Mouse (Mus musculus): ENCODE measurements around the gene Ppargc1a. TPM values are rescaled to one million over a fixed set of nuclear protein-coding genes. Genes with fewer than 3 reads are reported as not detected.

The Ppargc1a gene
- polyA plus RNA-seq, 1 experiment from 2014 or later = 2.6 TPM

DNA sequence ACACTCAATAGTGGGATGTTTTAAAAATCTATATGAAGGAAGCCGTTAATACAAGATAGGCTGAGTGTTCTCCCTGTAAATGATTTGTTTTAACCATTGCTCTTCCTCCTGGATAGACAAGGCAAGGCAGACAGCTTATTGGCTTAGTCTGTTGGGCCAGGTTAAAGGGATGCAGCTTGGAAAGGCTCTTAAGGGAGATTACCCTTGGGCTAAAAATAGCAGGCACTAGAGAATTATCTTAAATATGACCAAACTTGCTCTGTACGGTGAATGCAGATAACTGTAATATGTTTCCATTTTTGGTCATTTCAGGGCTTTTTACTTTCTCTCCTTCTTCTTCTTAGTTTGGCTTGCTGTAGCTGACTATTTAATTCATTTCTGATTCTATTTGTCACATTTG, 38.1 kb downstream of the Ppargc1a start:
- Histone ChIP-seq H3K4me1 (no peaks in the 10 kb centered on the region), H3K9me3 (no peaks in the 10 kb centered on the region), H3K27ac (replicated peaks) (no peak overlapping the region), H3K4me3 (no peak overlapping the region), H3K27me3 (replicated peaks; ENCODE audit: low read depth, poor library complexity, severe bottlenecking) (no peaks in the 10 kb centered on the region), H3K36me3 (replicated peaks) (no peaks in the 10 kb centered on the region)
- 92% methylated on average over 2 of the region's 2 CpGs for WGBS
- no peak for DNase-seq (ENCODE audit: low spot score)

GRCm38 (mm10) chr5:51528165-51528498, 39.4 kb downstream of the Ppargc1a start:
- Histone ChIP-seq H3K27ac (replicated peaks) (no peak overlapping the region), H3K27me3 (replicated peaks; ENCODE audit: low read depth, poor library complexity, severe bottlenecking) (no peaks in the 10 kb centered on the region), H3K9me3 (no peaks in the 10 kb centered on the region), H3K4me3 (no peak overlapping the region), H3K4me1 (no peaks in the 10 kb centered on the region), H3K36me3 (replicated peaks) (no peaks in the 10 kb centered on the region)
- DNase-seq (ENCODE audit: low spot score) = no peak

GRCm38 (mm10) chr5:51527498-51528164, 39.9 kb downstream of the Ppargc1a start:
- Histone ChIP-seq H3K9me3 (no peaks in the 10 kb centered on the region), H3K4me1 (no peaks in the 10 kb centered on the region), H3K4me3 (no peak overlapping the region), H3K27ac (replicated peaks) (no peak overlapping the region), H3K36me3 (replicated peaks) (no peaks in the 10 kb centered on the region), H3K27me3 (replicated peaks; ENCODE audit: low read depth, poor library complexity, severe bottlenecking) (no peaks in the 10 kb centered on the region)
- WGBS = 77% methylated on average over 5 of the region's 5 CpGs
- DNase-seq (ENCODE audit: low spot score) = no peak

- no peak for DNase-seq (ENCODE audit: low spot score)
- 93% methylated on average over 2 of the region's 2 CpGs for WGBS
- Histone ChIP-seq H3K9me3 (no peaks in the 10 kb centered on the region), H3K4me1 (no peaks in the 10 kb centered on the region), H3K27ac (replicated peaks) (no peak overlapping the region), H3K27me3 (replicated peaks; ENCODE audit: low read depth, poor library complexity, severe bottlenecking) (no peaks in the 10 kb centered on the region), H3K36me3 (replicated peaks) (no peaks in the 10 kb centered on the region), H3K4me3 (no peak overlapping the region)
Measured at GRCm38 (mm10) chr5:51525858-51526257, 41.7 kb downstream of the Ppargc1a start.

GRCm38 (mm10) chr5:51520807-51521206, 46.7 kb downstream of the Ppargc1a start:
- H3K36me3 ChIP-seq (replicated peaks) = no peaks in the 10 kb centered on the region
- H3K27me3 ChIP-seq (replicated peaks; ENCODE audit: low read depth, poor library complexity, severe bottlenecking) = no peaks in the 10 kb centered on the region
- WGBS = 89% methylated on average over 3 of the region's 3 CpGs
- H3K9me3 ChIP-seq = no peaks in the 10 kb centered on the region
- H3K27ac ChIP-seq (replicated peaks) = no peak overlapping the region
- H3K4me1 ChIP-seq = no peaks in the 10 kb centered on the region
- no peak overlapping the region for H3K4me3 ChIP-seq
- DNase-seq (ENCODE audit: low spot score) = no peak

GRCm38 (mm10) chr5:51517440-51518187, 49.9 kb downstream of the Ppargc1a start:
- Histone ChIP-seq H3K9me3 (no peaks in the 10 kb centered on the region), H3K4me3 (no peak overlapping the region), H3K27me3 (replicated peaks; ENCODE audit: low read depth, poor library complexity, severe bottlenecking) (no peaks in the 10 kb centered on the region), H3K36me3 (replicated peaks) (no peaks in the 10 kb centered on the region), H3K4me1 (no peaks in the 10 kb centered on the region), H3K27ac (replicated peaks) (no peak overlapping the region)
- 90% methylated on average over 6 of the region's 6 CpGs for WGBS
- no peak for DNase-seq (ENCODE audit: low spot score)

- WGBS = 80% methylated on average over 2 of the region's 2 CpGs
- Histone ChIP-seq H3K4me1 (no peaks in the 10 kb centered on the region), H3K27ac (replicated peaks) (no peak overlapping the region), H3K9me3 (no peaks in the 10 kb centered on the region), H3K4me3 (no peak overlapping the region), H3K27me3 (replicated peaks; ENCODE audit: low read depth, poor library complexity, severe bottlenecking) (no peaks in the 10 kb centered on the region), H3K36me3 (replicated peaks) (no peaks in the 10 kb centered on the region)
- no peak for DNase-seq (ENCODE audit: low spot score)
Measured at GRCm38 (mm10) chr5:51504654-51505053, 62.9 kb downstream of the Ppargc1a start.

DNA sequence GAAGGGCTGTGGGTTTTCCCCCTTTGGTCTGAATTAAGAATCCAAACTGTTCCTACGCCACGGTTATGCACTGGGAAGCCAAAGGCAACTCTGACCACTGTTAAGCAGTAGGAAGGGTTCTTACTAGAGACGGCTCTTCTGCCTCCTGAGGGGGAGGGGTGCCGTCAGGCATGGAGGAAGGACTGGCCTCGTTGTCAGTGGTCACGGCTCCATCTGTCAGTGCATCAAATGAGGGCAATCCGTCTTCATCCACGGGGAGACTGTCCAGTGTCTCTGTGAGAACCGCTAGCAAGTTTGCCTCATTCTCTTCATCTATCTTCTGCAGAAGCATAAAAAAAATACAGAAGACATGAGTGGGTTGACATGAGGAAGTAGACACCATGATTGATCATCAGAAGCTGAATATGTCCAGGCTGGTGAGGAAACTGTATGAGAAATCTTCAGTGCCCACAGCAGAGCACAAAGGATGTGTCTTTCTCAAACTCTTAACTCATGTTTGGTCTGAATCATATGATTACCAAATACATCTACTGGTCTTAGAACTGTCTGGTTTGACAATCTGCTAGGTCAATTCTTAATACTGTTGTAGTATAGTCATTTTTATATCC, 69.5 kb downstream of the Ppargc1a start:
- H3K4me1 ChIP-seq = peaks cover 5% of the 10 kb centered on the region; the same call in 1 of the 2 replicates
- WGBS = 70% methylated on average over 9 of the region's 9 CpGs
- H3K4me3 ChIP-seq = no peak overlapping the region
- DNase-seq (ENCODE audit: low spot score) = no peak
- H3K9me3 ChIP-seq = no peaks in the 10 kb centered on the region
- H3K27ac ChIP-seq (replicated peaks) = no peak overlapping the region
- no peaks in the 10 kb centered on the region for H3K27me3 ChIP-seq (replicated peaks; ENCODE audit: low read depth, poor library complexity, severe bottlenecking)
- no peaks in the 10 kb centered on the region for H3K36me3 ChIP-seq (replicated peaks)

DNA sequence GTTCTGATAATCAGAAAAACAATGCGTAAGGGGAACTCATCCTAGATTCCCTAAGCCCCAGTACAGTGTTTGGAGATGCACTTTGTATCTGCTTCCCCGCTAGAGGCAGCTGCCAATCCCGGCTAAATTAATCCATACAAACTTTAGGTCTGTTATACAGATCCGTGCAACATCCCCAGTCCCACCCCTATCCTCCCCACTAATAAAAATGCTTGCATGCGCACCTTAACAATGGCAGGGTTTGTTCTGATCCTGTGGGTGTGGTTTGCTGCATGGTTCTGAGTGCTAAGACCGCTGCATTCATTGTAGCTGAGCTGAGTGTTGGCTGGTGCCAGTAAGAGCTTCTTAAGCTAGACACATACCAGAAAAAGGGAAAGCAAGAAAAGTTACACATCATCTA, 72.1 kb downstream of the Ppargc1a start:
- H3K36me3 ChIP-seq (replicated peaks) = no peaks in the 10 kb centered on the region
- no peaks in the 10 kb centered on the region for H3K9me3 ChIP-seq
- H3K27me3 ChIP-seq (replicated peaks; ENCODE audit: low read depth, poor library complexity, severe bottlenecking) = no peaks in the 10 kb centered on the region
- DNase-seq (ENCODE audit: low spot score) = no peak
- peaks cover 5% of the 10 kb centered on the region; the same call in 1 of the 2 replicates for H3K4me1 ChIP-seq
- WGBS = 69% methylated on average over 6 of the region's 6 CpGs
- no peak overlapping the region for H3K27ac ChIP-seq (replicated peaks)
- no peak overlapping the region for H3K4me3 ChIP-seq

- peaks cover 5% of the 10 kb centered on the region; the same call in 1 of the 2 replicates for H3K4me1 ChIP-seq
- WGBS = 76% methylated on average over 15 of the region's 15 CpGs
Measured at GRCm38 (mm10) chr5:51494358-51494876, 73.1 kb downstream of the Ppargc1a start.

DNA sequence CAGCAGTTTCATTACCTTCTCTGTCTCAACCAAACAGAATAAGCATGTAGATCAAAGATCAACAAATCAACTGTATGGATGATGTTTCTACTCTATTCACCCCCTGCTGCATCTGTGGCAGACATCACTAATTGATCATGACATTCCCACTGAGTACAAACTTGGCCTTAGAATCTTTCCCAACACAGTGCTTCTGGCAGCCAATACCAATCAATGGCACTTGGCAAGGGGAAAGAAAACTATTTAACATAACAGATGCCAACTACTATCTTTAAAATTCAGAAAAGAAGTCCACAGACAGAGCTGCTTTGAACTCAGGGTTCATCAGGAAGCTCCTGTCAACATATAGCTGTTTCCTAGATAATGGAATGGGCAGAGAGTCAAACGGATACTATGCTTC, 83.8 kb downstream of the Ppargc1a start:
- Histone ChIP-seq H3K27me3 (replicated peaks; ENCODE audit: low read depth, poor library complexity, severe bottlenecking) (no peaks in the 10 kb centered on the region), H3K4me3 (no peak overlapping the region), H3K9me3 (no peaks in the 10 kb centered on the region), H3K36me3 (replicated peaks) (no peaks in the 10 kb centered on the region), H3K27ac (replicated peaks) (no peak overlapping the region), H3K4me1 (peaks cover 7% of the 10 kb centered on the region; the same call in 1 of the 2 replicates)
- DNase-seq (ENCODE audit: low spot score) = no peak
- WGBS = 70% methylated on average over 1 of the region's 1 CpGs

More at GRCm38 (mm10) chr5:51494358-51494876, 73.1 kb downstream of the Ppargc1a start:
- Histone ChIP-seq H3K27me3 (replicated peaks; ENCODE audit: low read depth, poor library complexity, severe bottlenecking) (no peaks in the 10 kb centered on the region), H3K27ac (replicated peaks) (no peak overlapping the region), H3K4me3 (no peak overlapping the region), H3K36me3 (replicated peaks) (no peaks in the 10 kb centered on the region), H3K9me3 (no peaks in the 10 kb centered on the region)
- no peak for DNase-seq (ENCODE audit: low spot score)

DNA sequence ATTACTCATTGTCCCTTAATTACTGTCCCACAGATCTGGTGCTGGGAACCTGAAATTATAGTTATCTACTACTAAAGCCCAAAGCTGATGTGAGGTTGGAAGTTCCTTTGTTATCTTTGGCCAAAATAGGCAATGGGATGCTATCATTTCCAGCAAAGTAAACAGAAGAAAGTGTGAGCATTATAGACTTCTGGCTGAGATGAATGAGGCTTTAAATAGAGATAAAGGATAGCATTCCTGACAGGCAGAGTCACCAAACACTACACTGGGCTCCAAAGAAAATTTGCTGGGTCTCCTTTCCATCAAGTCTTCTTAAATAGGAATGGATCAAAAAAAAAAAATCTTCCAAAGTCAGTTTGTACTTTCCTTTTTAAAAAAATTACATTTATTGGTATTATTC, 87.7 kb downstream of the Ppargc1a start:
- Histone ChIP-seq H3K36me3 (replicated peaks) (no peaks in the 10 kb centered on the region), H3K27me3 (replicated peaks; ENCODE audit: low read depth, poor library complexity, severe bottlenecking) (no peaks in the 10 kb centered on the region), H3K27ac (replicated peaks) (no peak overlapping the region), H3K4me3 (no peak overlapping the region), H3K4me1 (peaks cover 15% of the 10 kb centered on the region), H3K9me3 (no peaks in the 10 kb centered on the region)
- no peak for DNase-seq (ENCODE audit: low spot score)

- 81% methylated on average over 2 of the region's 2 CpGs for WGBS
- no peak for DNase-seq (ENCODE audit: low spot score)
- no peak overlapping the region for H3K27ac ChIP-seq (replicated peaks)
Measured at GRCm38 (mm10) chr5:51479456-51479855, 88.1 kb downstream of the Ppargc1a start.

More at GRCm38 (mm10) chr5:51479456-51479855, 88.1 kb downstream of the Ppargc1a start:
- no peaks in the 10 kb centered on the region for H3K27me3 ChIP-seq (replicated peaks; ENCODE audit: low read depth, poor library complexity, severe bottlenecking)
- H3K36me3 ChIP-seq (replicated peaks) = no peaks in the 10 kb centered on the region
- peaks cover 15% of the 10 kb centered on the region for H3K4me1 ChIP-seq
- no peak overlapping the region for H3K4me3 ChIP-seq
- no peaks in the 10 kb centered on the region for H3K9me3 ChIP-seq

Measured in embryonic facial prominence, embryonic 10.5 days (tissue).